Mouse (Mus musculus): Measurements from ENCODE around the gene Sirt2. TPM values are rescaled to one million over a fixed set of nuclear protein-coding genes. Genes with fewer than 3 reads are reported as not detected.

Sirt2 gene
- polyA plus RNA-seq, 1 experiment from 2014 or later = 22.7 TPM

DNA sequence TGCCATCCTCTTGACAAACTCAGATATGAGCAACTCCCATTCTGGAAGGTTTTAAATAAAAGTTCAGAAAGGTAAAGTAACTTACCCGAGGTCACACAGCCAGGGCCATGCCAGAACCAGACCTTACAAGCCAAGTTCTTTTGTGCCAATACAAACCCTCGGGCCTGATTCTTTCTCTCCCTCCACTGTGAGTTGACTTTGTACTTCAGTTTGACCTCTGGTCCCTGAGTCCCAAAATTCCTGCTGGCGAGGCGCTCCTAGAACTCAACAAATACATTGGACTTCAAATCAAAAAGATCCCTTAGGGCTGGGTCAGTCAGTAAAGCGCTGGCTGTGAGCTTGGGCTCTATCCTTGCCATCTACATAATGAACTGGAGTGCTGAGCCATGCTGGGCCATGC is 70.4 kb downstream of the Sirt2 start:
- WGBS (ENCODE audit: insufficient replicate concordance) = 73% methylated on average over 5 of the region's 5 CpGs
- H3K4me2 ChIP-seq (ENCODE audit: low read depth, low read length) = no peak overlapping the region
- ATAC-seq (no peak), DNase-seq (no peak)
- H3K27ac ChIP-seq (ENCODE audit: low read depth) = peak overlapping the region; percentile 60
- H3K9ac ChIP-seq (replicated peaks) = no peak overlapping the region
- peaks cover 10% of the 10 kb centered on the region for H3K36me3 ChIP-seq (replicated peaks; ENCODE audit: insufficient read depth, low read length)
- H3K4me3 ChIP-seq (ENCODE audit: low read depth, low read length) = no peak overlapping the region
- TF ChIP-seq CTCF (IDR thresholded peaks at IDR 0.05; ENCODE audit: low read depth) = no peak
- no peak for TF ChIP-seq EP300 (IDR thresholded peaks at IDR 0.05; ENCODE audit: low read depth)
- H3K4me1 ChIP-seq (ENCODE audit: insufficient read depth) = peaks cover 22% of the 10 kb centered on the region
- no peaks in the 10 kb centered on the region for H3K27me3 ChIP-seq (ENCODE audit: insufficient read depth, low read length)
- no peaks in the 10 kb centered on the region for H3K9me3 ChIP-seq (ENCODE audit: low read length)

Other genes starting within 250 kb of the Sirt2 start
- gene Ifnl3, start 243.9 kb upstream of the Sirt2 start, polyA plus RNA-seq (2015; fragmentation: Nextera tagmentation; extraction: Ambion mirVana) = not detected in 2 replicates
- 1.3 and 7.7 TPM in 2 replicates for gene Sycn, start 225.8 kb upstream of the Sirt2 start, polyA plus RNA-seq (2015; fragmentation: Nextera tagmentation; extraction: Ambion mirVana)
- gene Nccrp1, start 219.5 kb upstream of the Sirt2 start, polyA plus RNA-seq (2015; fragmentation: Nextera tagmentation; extraction: Ambion mirVana) = not detected in 2 replicates
- gene Samd4b, start 168.6 kb upstream of the Sirt2 start, polyA plus RNA-seq (2015; fragmentation: Nextera tagmentation; extraction: Ambion mirVana) = 3.5 and 4.3 TPM in 2 replicates
- 5.3 and 6.2 TPM in 2 replicates for gene Pak4, start 168.6 kb upstream of the Sirt2 start, polyA plus RNA-seq (2015; fragmentation: Nextera tagmentation; extraction: Ambion mirVana)
- gene Acp7, start 135.4 kb upstream of the Sirt2 start, polyA plus RNA-seq (2015; fragmentation: Nextera tagmentation; extraction: Ambion mirVana) = not detected in 2 replicates
- 0.19 and 0.24 TPM in 2 replicates for gene Fbxo27, start 73.9 kb upstream of the Sirt2 start, polyA plus RNA-seq (2015; fragmentation: Nextera tagmentation; extraction: Ambion mirVana)
- 0.90 and 1.0 TPM in 2 replicates for gene Fbxo17, start 49.9 kb upstream of the Sirt2 start, polyA plus RNA-seq (2015; fragmentation: Nextera tagmentation; extraction: Ambion mirVana)
- gene Mrps12, start 24.9 kb upstream of the Sirt2 start, polyA plus RNA-seq (2015; fragmentation: Nextera tagmentation; extraction: Ambion mirVana) = 77.2 and 83.9 TPM in 2 replicates
- 7.9 and 8.5 TPM in 2 replicates for gene Sars2, start 24.7 kb upstream of the Sirt2 start, polyA plus RNA-seq (2015; fragmentation: Nextera tagmentation; extraction: Ambion mirVana)
- not detected in 2 replicates for gene Ccer2, start 10.6 kb upstream of the Sirt2 start, polyA plus RNA-seq (2015; fragmentation: Nextera tagmentation; extraction: Ambion mirVana)
- gene Nfkbib, start 777 bp downstream of the Sirt2 start, polyA plus RNA-seq (2015; fragmentation: Nextera tagmentation; extraction: Ambion mirVana) = 25.1 and 26.9 TPM in 2 replicates
- 7.2 and 7.6 TPM in 2 replicates for gene Rinl, start 22.2 kb downstream of the Sirt2 start, polyA plus RNA-seq (2015; fragmentation: Nextera tagmentation; extraction: Ambion mirVana)
- 82.0 and 88.6 TPM in 2 replicates for gene Hnrnpl, start 41.8 kb downstream of the Sirt2 start, polyA plus RNA-seq (2015; fragmentation: Nextera tagmentation; extraction: Ambion mirVana)
- gene Ech1, start 58.5 kb downstream of the Sirt2 start, polyA plus RNA-seq (2015; fragmentation: Nextera tagmentation; extraction: Ambion mirVana) = 534 and 566 TPM in 2 replicates
- 19.5 and 21.3 TPM in 2 replicates for gene Lgals4, start 67.1 kb downstream of the Sirt2 start, polyA plus RNA-seq (2015; fragmentation: Nextera tagmentation; extraction: Ambion mirVana)
- gene Lgals7, start 97.1 kb downstream of the Sirt2 start, polyA plus RNA-seq (2015; fragmentation: Nextera tagmentation; extraction: Ambion mirVana) = 0.14 and 0.34 TPM in 2 replicates
- gene Capn12, start 114.7 kb downstream of the Sirt2 start, polyA plus RNA-seq (2015; fragmentation: Nextera tagmentation; extraction: Ambion mirVana) = 0.09 and 0.23 TPM in 2 replicates
- gene Actn4, start 195.6 kb downstream of the Sirt2 start, polyA plus RNA-seq (2015; fragmentation: Nextera tagmentation; extraction: Ambion mirVana) = 76.3 and 81.2 TPM in 2 replicates
- gene Eif3k, start 215.1 kb downstream of the Sirt2 start, polyA plus RNA-seq (2015; fragmentation: Nextera tagmentation; extraction: Ambion mirVana) = 162 and 166 TPM in 2 replicates
- gene Map4k1, start 215.3 kb downstream of the Sirt2 start, polyA plus RNA-seq (2015; fragmentation: Nextera tagmentation; extraction: Ambion mirVana) = 11.9 and 16.5 TPM in 2 replicates